Mouse (Mus musculus) heart, adult 2 months (tissue): ENCODE measurements around the gene Ubn2. TPM values are rescaled to one million over a fixed set of nuclear protein-coding genes. Genes with fewer than 3 reads are reported as not detected.
"Not testable (repeated sequence)": the region's sequence is repeated elsewhere in the genome, so short reads cannot be mapped to it uniquely, and the experiment has no call there.

Source experiments
- DNase-seq, 2 experiments: peaks; one replicate each; pipeline ENCODE4 v3.0.0; 2021
- H3K27ac ChIP-seq: fragments of 200-600 bp; 2 replicates; pipeline ENCODE4 v1.8.1; 2022
- H3K27me3 ChIP-seq: fragments of 200-500 bp; 2 replicates; pipeline ENCODE4 v1.6.1; 2012; ENCODE audit warnings: mild to moderate bottlenecking, low read length, inconsistent platforms, mixed read lengths; ENCODE audit not compliant: control insufficient read depth, insufficient read depth
- H3K36me3 ChIP-seq: fragments of 200-500 bp; 2 replicates; pipeline ENCODE4 v1.6.1; 2012; ENCODE audit warnings: low read length, inconsistent platforms; ENCODE audit not compliant: control insufficient read depth, insufficient read depth
- H3K4me1 ChIP-seq: fragments of 200-500 bp; 2 replicates; pipeline ENCODE4 v1.6.1; 2011; ENCODE audit warnings: low read length; ENCODE audit not compliant: control insufficient read depth, insufficient read depth
- H3K4me3 ChIP-seq: fragments of 200-600 bp; 2 replicates; pipeline ENCODE4 v1.8.1; 2022
- H3K79me2 ChIP-seq: fragments of 200-500 bp; replicated peaks from 2 replicates; pipeline ENCODE4 v1.6.1; 2012; ENCODE audit warnings: mild to moderate bottlenecking, inconsistent platforms, low read length, moderate library complexity, mixed read lengths; ENCODE audit not compliant: control insufficient read depth, insufficient read depth
- H3K9ac ChIP-seq: fragments of 200-500 bp; 2 replicates; pipeline ENCODE4 v1.6.1; 2012; ENCODE audit warnings: low read depth, mild to moderate bottlenecking, control low read depth, inconsistent platforms, low read length, mixed read lengths
- CTCF ChIP-seq: fragments of 200-600 bp; IDR thresholded peaks from 2 replicates; pipeline ENCODE4 v1.8.1; 2022; ENCODE audit warnings: antibody characterized with exemption, mild to moderate bottlenecking, moderate library complexity
- EP300 ChIP-seq: fragments of 200-500 bp; IDR thresholded peaks from 2 replicates; pipeline ENCODE4 v1.6.1; 2011; ENCODE audit warnings: low read depth, low read length, control low read depth; ENCODE audit not compliant: insufficient read depth
- POLR2A ChIP-seq: fragments of 200-500 bp; IDR thresholded peaks from 2 replicates; pipeline ENCODE4 v1.6.1; 2011; ENCODE audit warnings: mild to moderate bottlenecking, low read depth, low read length, control low read depth; ENCODE audit not compliant: insufficient read depth
- WGBS: fragments of 180-500 bp; shearing (Covaris S2); methylation state at CpG from one replicate; pipeline ENCODE4 v1.1.7; 2018; 5-methylcytosine and 5-hydroxymethylcytosine counted together
- intact Hi-C: fragments of 180-260 bp; cut with DNase I; formaldehyde crosslinking; loops from one replicate; pipeline ENCODE4 v1.15.1; 2025
- polyA plus RNA-seq: library from polyadenylated mRNA; depleted of rRNA; stranded (reverse); fragments of >200 nt; gene quantifications from 2 replicates; pipeline ENCODE4 v1.2.3, GENCODE M21; 2012
- total RNA-seq, 2 experiments: library from RNA; stranded (reverse); gene quantifications; 2 replicates each; pipeline ENCODE4 v1.2.3; 2021

The Ubn2 gene
- total and polyA plus RNA-seq, 3 experiments: 5.1 to 24.7 (median 23.2) TPM

- Histone ChIP-seq H3K4me3 (no peak overlapping the region), H3K4me1 (no peaks in the 10 kb centered on the region), H3K36me3 (peaks cover 21% of the 10 kb centered on the region), H3K27ac (no peak overlapping the region), H3K79me2 (0 out of 2 replicates have a peak, but pooled peaks cover 1% of the 10 kb centered on the region), H3K9ac (no peak overlapping the region), H3K27me3 (no peaks in the 10 kb centered on the region)
- intact Hi-C loops: no loop called here
- DNase-seq: no peak
- TF ChIP-seq POLR2A: no peak
- no peak for TF ChIP-seq EP300
- TF ChIP-seq CTCF: no peak
- 58% methylated on average over 2 of the region's 2 CpGs for WGBS
These were observed 14.5 kb downstream of the Ubn2 start for GRCm38 (mm10) chr6:38448295-38448694.

GRCm38 (mm10) chr6:38453049-38453448 lies 19.3 kb downstream of the Ubn2 start:
- H3K9ac ChIP-seq: no peak overlapping the region
- intact Hi-C loops: no loop called here
- H3K27ac ChIP-seq: no peak overlapping the region
- H3K4me3 ChIP-seq: no peak overlapping the region
- no peaks in the 10 kb centered on the region for H3K4me1 ChIP-seq
- TF ChIP-seq CTCF (no peak), POLR2A (no peak)
- H3K79me2 ChIP-seq: no peaks in the 10 kb centered on the region
- peaks cover 21% of the 10 kb centered on the region for H3K36me3 ChIP-seq
- WGBS: 96% methylated on average over 4 of the region's 4 CpGs
- no peaks in the 10 kb centered on the region for H3K27me3 ChIP-seq
- no peak for DNase-seq

- H3K27me3 ChIP-seq, DNase-seq, H3K79me2 ChIP-seq, H3K4me1 ChIP-seq, H3K4me3 ChIP-seq, intact Hi-C loops, H3K27ac ChIP-seq, H3K9ac ChIP-seq: not testable (repeated sequence)
- peaks cover 11% of the 10 kb centered on the region for H3K36me3 ChIP-seq
These were observed 22.7 kb downstream of the Ubn2 start for GRCm38 (mm10) chr6:38456425-38456824.

- TF ChIP-seq POLR2A: no peak
- TF ChIP-seq CTCF: no peak
- no peak for DNase-seq
- Histone ChIP-seq H3K27ac (no peak overlapping the region), H3K9ac (no peak overlapping the region), H3K4me1 (no peaks in the 10 kb centered on the region), H3K36me3 (no peaks in the 10 kb centered on the region), H3K4me3 (no peak overlapping the region), H3K27me3 (no peaks in the 10 kb centered on the region), H3K79me2 (no peaks in the 10 kb centered on the region)
- intact Hi-C loops: loop anchor here (2.0 kb wide), 1 partner anchor 43 kb away; no protein-coding TSS in a partner anchor
- WGBS: 97% methylated on average over 3 of the region's 3 CpGs
These were observed 24.3 kb downstream of the Ubn2 start for GRCm38 (mm10) chr6:38458075-38458474.

GRCm38 (mm10) chr6:38469591-38469990 lies 35.8 kb downstream of the Ubn2 start:
- no peak overlapping the region for H3K27ac ChIP-seq
- intact Hi-C loops: loop anchor here (10.0 kb wide), 1 partner anchor 55 kb away; no protein-coding TSS in a partner anchor
- H3K79me2 ChIP-seq: 0 out of 2 replicates have a peak, but pooled peaks cover 1% of the 10 kb centered on the region
- no peaks in the 10 kb centered on the region; the same call in 1 of the 2 replicates for H3K4me1 ChIP-seq
- H3K9ac ChIP-seq: no peak overlapping the region
- TF ChIP-seq EP300: no peak
- TF ChIP-seq POLR2A: no peak
- peak; percentile 69 for TF ChIP-seq CTCF
- WGBS: 81% methylated on average over 4 of the region's 4 CpGs
- no peak overlapping the region for H3K4me3 ChIP-seq
- no peak for DNase-seq
- peaks cover 2% of the 10 kb centered on the region for H3K36me3 ChIP-seq
- H3K27me3 ChIP-seq: no peaks in the 10 kb centered on the region

GRCm38 (mm10) chr6:38481694-38482371 lies 48.1 kb downstream of the Ubn2 start:
- TF ChIP-seq EP300: no peak
- no peak for TF ChIP-seq POLR2A
- TF ChIP-seq CTCF: no peak
- Histone ChIP-seq H3K36me3 (peaks cover 14% of the 10 kb centered on the region), H3K79me2 (no peaks in the 10 kb centered on the region), H3K9ac (no peak overlapping the region), H3K4me1 (no peaks in the 10 kb centered on the region), H3K27me3 (no peaks in the 10 kb centered on the region), H3K27ac (no peak overlapping the region), H3K4me3 (no peak overlapping the region)
- peak in 1 of 2 experiments; percentile 10 for DNase-seq
- intact Hi-C loops: no loop called here
- WGBS: 55% methylated on average over 5 of the region's 5 CpGs

- intact Hi-C loops: loop anchor here (1.0 to 2.0 kb wide), 2 partner anchors 39 to 204 kb away; no protein-coding TSS in a partner anchor
- Histone ChIP-seq H3K4me1 (no peaks in the 10 kb centered on the region), H3K27me3 (no peaks in the 10 kb centered on the region), H3K79me2 (no peaks in the 10 kb centered on the region), H3K27ac (no peak overlapping the region), H3K4me3 (no peak overlapping the region), H3K9ac (no peak overlapping the region), H3K36me3 (no peaks in the 10 kb centered on the region; the same call in 1 of the 2 replicates)
- DNase-seq: peak; percentile 21 to 53
- WGBS: 88% methylated on average over 3 of the region's 3 CpGs
- TF ChIP-seq EP300 (no peak), POLR2A (no peak), CTCF (peak; percentile 86)
These were observed 58.8 kb downstream of the Ubn2 start for GRCm38 (mm10) chr6:38492550-38492949.
